Mouse (Mus musculus) C2C12 (cell line): ENCODE measurements around the gene Vrk3.
A peak's percentile ranks its signal among the peaks of the same experiment; 100 is the strongest.

Source experiments
- CTCF ChIP-seq: IDR thresholded peaks from one replicate; pipeline ENCODE4 v1.5.1; 2011; ENCODE audit not compliant: control insufficient read depth, insufficient read depth, insufficient read length
- MAX ChIP-seq: IDR thresholded peaks from one replicate; pipeline ENCODE4 v1.6.1; 2011; ENCODE audit warnings: mild to moderate bottlenecking, control low read depth
- MYOD1 ChIP-seq: IDR thresholded peaks from one replicate; pipeline ENCODE4 v1.6.1; 2011; ENCODE audit warnings: low read depth; ENCODE audit not compliant: control insufficient read depth, insufficient read length
- USF1 ChIP-seq: IDR thresholded peaks from one replicate; pipeline ENCODE4 v1.6.1; 2011; ENCODE audit warnings: low read depth, mild to moderate bottlenecking, control low read depth, moderate library complexity

GRCm38 (mm10) chr7:44776849-44777498 lies 28.8 kb downstream of the Vrk3 start:
- TF ChIP-seq MYOD1 (peak; percentile 16), CTCF (no peak), USF1 (no peak), MAX (no peak)
